Mouse (Mus musculus) gastrocnemius, postnatal 25 days (tissue): ENCODE data around the gene 1110008P14Rik. TPM values are rescaled to one million over a fixed set of nuclear protein-coding genes. Genes with fewer than 3 reads are reported as not detected.

Experiments
- DNase-seq: peaks from one replicate; pipeline ENCODE4 v3.0.0; 2022
- total RNA-seq, 2 experiments: library from RNA; stranded (reverse); gene quantifications; 1 replicate in 1 of 2; 2 replicates in 1 of 2; pipeline ENCODE4 v1.2.3; 2021

The 1110008P14Rik gene
- total RNA-seq, 2 experiments from 2014 or later, result 35.2 to 39.7 TPM

GRCm38 (mm10) chr2:32408429-32409424 is 27.0 kb upstream of the 1110008P14Rik start:
- no peak for DNase-seq

- no peak for DNase-seq
Measured at GRCm38 (mm10) chr2:32407144-32407824, 25.5 kb upstream of the 1110008P14Rik start.

DNA sequence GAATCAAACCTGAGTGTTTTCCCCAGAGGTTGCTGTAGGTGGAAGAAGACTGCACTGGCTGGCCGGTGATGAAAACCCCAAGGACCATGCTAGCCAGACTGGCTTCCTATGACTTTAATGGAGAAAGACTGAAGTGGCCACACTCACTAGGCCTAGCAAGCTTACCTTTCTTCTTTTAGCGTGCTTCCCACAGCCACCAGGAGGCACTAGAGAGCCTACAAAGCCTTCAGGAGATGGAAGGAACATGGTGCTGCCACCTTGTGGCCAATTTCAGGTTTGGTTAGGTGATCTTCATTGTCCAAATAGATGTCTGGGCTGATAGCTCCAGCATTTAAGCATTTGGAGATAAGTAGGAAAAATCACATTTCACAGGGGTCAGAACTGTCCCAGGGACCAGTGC is 22.9 kb upstream of the 1110008P14Rik start:
- DNase-seq, result peak; percentile 81

DNA sequence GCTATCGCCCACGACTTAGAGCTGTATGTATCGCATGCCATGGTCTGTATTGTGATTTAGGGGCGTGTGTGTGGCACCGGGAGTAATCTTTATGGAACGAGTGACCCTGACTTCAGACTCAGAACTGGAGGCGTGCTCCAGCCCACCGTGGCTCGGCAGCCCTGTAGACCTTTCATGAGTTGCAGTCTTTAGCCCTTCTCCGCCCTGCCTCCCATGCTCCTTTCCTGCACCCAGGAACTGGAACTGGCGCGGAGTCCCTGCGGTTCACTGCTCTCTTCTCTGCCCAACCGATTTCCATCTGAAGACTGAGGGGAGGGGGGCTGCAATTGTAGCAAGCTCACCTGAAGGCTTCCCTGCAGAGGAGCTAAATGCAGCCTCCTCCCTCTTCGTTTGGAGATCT is 15.0 kb upstream of the 1110008P14Rik start:
- DNase-seq, result no peak

GRCm38 (mm10) chr2:32395946-32396621 is 14.3 kb upstream of the 1110008P14Rik start:
- DNase-seq, result peak; percentile 88

DNA sequence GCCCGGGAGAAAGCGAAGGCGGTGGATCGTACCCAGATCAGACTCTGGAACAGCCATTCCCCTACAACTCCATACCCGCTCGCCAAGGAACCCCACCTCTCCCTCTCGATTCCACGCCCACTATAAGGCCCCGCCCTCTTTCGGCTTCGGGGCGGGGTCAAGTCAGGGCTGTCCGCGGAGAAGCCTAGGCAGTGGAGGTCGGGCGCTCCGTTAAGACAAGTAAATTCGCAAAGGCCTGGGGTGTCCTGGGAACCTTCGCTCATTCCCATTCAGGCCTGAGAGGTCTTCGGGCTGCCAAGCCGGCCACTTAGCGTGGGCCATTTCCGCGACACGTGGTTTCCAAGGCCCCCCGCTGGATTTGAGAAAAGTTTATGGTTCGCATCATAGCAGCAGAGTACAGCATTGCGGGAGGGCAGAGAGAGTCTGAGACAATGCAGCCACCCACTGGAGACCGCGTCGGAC is 13.8 kb upstream of the 1110008P14Rik start, which contains the start of gene Ptges2:
Gene Ptges2, plus strand, starts transcription at position 413 of the 462 bp plus-strand sequence.
- DNase-seq, result peak; percentile 90

DNA sequence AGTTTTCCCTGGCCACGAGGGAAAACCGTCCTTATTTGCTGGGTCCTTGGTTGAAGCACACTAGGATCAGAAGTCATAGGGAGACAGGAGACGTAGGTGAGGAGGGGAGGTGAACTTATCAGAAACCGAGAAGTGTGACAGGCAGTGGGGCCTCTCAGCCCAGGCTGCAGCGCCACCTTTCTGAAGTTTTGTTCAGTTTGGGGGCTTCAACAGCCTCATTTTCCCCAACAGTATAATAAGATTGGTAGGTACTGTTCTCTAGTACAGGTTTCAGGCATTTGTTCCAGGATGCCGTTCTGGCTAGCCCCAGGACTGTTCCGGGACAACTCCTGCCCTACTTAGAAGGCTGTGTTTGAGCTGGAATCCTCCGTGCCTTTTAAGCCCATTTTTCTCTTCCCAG is 13.2 kb upstream of the 1110008P14Rik start:
- no peak for DNase-seq

- no peak for DNase-seq
Measured at GRCm38 (mm10) chr2:32392063-32392462, 10.3 kb upstream of the 1110008P14Rik start.

DNA sequence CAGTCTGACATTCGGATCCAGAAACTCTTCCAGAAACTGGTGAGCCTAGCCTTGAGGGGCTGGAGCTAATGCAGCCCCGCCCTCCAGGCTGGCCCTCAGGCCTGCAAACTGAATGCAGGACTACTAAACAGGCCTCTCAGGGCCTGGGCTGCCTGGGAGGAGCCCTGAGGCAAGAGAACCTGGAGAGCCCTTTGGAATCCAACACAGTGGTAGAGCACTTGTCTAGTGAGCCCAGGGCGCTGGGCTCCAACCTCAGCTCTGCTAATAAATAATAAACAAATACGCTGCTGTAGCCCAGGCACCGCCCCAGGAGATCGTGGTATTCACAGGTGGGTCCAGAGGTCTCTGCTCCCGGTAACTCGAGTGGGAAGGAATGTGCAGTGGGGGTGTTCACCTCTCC is 9.1 kb upstream of the 1110008P14Rik start:
- DNase-seq, result no peak

DNA sequence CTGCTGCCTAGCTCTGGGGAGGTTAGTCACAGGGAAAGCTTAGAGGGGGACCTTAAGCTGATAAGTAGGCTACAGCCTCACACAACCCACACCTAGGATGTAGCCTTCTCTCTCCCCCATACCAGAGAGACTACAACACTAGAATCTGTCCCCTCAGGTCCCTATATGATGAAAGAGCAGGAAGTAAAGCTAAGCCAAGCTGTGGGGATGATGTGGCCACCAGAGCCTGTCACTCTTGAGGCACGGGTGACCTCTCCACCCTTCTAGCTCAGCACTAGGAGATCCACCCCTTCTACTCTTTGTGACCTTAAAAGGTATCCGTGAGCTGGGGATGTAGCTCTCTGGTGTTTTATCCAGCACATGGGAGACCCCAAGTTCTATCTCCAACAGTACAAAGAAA is 7.4 kb upstream of the 1110008P14Rik start:
- no peak for DNase-seq

- no peak for DNase-seq
Measured at GRCm38 (mm10) chr2:32387706-32388490, 6.2 kb upstream of the 1110008P14Rik start, which contains the start of gene Lcn2. Gene Lcn2 (minus strand): TSS chr2:32388252.

- no peak for DNase-seq
Measured at GRCm38 (mm10) chr2:32382689-32383088, 951 bp upstream of the 1110008P14Rik start.

- no peak for DNase-seq
Measured at GRCm38 (mm10) chr2:32381141-32381774, 480 bp downstream of the 1110008P14Rik start.

GRCm38 (mm10) chr2:32380001-32380500 is 1.7 kb downstream of the 1110008P14Rik start:
- DNase-seq, result no peak

DNA sequence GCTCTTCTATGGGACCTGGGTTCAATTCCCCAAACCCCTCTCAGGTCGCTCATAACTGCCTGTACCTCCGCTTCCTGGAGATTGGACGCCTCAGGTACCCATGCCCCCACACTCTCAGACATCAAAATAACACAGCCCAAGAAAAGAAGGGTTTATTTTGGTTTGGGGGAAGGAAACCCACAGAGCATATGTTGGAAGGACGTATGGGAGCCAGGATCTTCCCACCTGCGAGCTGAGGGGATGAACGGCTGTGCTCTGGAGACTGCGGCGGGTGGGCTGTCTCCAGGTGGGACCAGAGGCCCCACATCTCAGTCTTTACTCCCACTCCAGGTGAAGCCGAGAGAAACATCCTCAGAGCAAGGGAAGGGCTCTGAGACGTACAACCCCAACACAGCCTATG is 4.8 kb downstream of the 1110008P14Rik start:
- DNase-seq, result no peak

DNA sequence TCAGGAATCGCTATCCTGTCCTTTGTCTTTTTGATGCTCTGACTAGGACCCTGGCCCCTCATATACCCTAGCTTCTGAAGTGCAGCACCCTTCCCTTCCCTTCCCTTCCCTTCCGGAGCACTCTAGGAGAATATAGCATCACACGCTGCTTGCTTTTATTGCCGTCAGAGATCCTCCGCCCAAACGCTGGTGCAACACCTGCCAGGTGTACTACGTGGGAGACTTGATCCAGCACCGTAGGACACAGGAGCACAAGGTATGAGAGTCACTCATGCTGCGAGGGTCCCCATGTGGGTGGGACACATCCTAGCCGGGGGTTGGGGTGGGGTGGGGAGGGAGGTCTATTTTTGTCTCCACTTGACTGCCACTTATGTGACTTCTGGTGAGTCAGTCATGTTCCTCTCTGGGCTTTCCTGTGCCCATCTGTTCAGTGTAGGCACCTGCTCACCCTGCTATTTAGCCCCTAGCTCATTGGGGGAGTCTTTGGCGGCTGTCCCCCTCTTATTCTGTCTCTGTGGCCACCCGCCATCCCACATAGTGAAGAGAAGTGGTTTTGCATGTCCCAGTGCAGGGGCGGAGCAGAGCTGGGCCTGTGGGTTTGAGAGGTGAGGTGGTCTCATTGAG is 6.3 kb downstream of the 1110008P14Rik start:
- no peak for DNase-seq

DNA sequence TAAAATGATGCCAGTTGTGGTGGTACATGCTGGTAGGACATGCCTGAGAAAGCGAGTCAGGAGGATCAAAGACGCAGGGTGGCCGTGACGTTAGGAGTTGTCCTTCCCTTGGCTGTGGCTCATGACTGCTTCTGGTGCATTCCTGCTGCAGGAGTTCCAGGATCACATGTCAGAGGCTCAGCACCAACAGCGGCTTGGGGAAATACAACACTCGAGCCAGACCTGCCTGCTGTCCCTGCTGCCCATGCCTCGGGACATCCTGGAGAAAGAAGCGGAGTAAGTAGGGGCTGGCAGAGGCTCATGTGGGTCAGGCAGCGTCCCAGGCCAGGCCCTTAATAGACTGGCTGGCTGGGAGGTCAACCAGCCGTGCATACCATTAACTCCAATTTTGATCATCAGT is 7.5 kb downstream of the 1110008P14Rik start:
- DNase-seq, result peak; percentile 75

DNA sequence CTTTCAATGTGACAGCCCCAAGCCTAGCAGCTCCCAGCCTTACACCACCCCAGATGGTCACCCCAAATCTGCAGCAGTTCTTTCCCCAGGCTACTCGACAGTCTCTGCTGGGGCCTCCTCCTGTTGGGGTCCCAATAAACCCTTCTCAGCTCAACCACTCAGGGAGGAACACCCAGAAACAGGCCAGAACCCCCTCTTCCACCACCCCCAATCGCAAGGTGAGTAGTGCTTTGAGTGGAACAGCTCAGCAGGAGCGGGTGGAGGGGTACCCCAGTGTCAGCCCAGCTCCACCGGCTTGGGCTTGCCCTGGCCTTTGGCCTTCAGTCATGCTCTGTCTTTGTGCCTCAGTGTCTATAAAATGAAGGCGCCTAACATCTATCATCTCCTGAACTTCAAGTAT is 14.4 kb downstream of the 1110008P14Rik start:
- DNase-seq, result no peak

GRCm38 (mm10) chr2:32364121-32364520 is 17.6 kb downstream of the 1110008P14Rik start:
- DNase-seq, result no peak
